Mouse (Mus musculus) myocyte (in vitro differentiated cells): ENCODE results near the gene Zfp422. TPM values are rescaled to one million over a fixed set of nuclear protein-coding genes. Genes with fewer than 3 reads are reported as not detected.
"Not testable (repeated sequence)": the region's sequence is repeated elsewhere in the genome, so short reads cannot be mapped to it uniquely, and the experiment has no call there.

Experiments used
- H3K27me3 ChIP-seq: one replicate; pipeline ENCODE4 v1.6.1; 2011; ENCODE audit not compliant: control insufficient read depth, insufficient read depth, insufficient read length
- H3K36me3 ChIP-seq: one replicate; pipeline ENCODE4 v1.6.1; 2011; ENCODE audit not compliant: control insufficient read depth, insufficient read depth
- H3K4me2 ChIP-seq: one replicate; pipeline ENCODE4 v1.6.1; 2011; ENCODE audit warnings: low read depth, control low read depth
- H3K4me3 ChIP-seq: one replicate; pipeline ENCODE4 v1.5.1; 2011; ENCODE audit warnings: mild to moderate bottlenecking, control low read depth, moderate library complexity
- H3K79me2 ChIP-seq: one replicate; pipeline ENCODE4 v1.6.1; 2011; ENCODE audit not compliant: control insufficient read depth, insufficient read depth
- H3ac ChIP-seq: one replicate; pipeline ENCODE4 v1.6.1; 2011; ENCODE audit not compliant: control insufficient read depth, insufficient read length
- CEBPB ChIP-seq: IDR thresholded peaks from 2 replicates; pipeline ENCODE4 v1.6.1; 2011; ENCODE audit warnings: mild to moderate bottlenecking, moderate library complexity; ENCODE audit not compliant: poor library complexity, insufficient read depth, severe bottlenecking
- E2F4 ChIP-seq: IDR thresholded peaks from one replicate; pipeline ENCODE4 v1.6.1; 2011; ENCODE audit warnings: mild to moderate bottlenecking, control low read depth, moderate library complexity; ENCODE audit not compliant: insufficient read depth
- MAX ChIP-seq: IDR thresholded peaks from one replicate; pipeline ENCODE4 v1.6.1; 2011; ENCODE audit warnings: low read depth, mild to moderate bottlenecking, control low read depth
- MYOD1 ChIP-seq, 3 experiments: IDR thresholded peaks; one replicate each; pipeline ENCODE4 v1.6.1; 2011; ENCODE audit warnings: control low read depth in 2 of 3, low read depth in 2 of 3, mild to moderate bottlenecking in 2 of 3, moderate library complexity in 1 of 3; ENCODE audit not compliant: insufficient read length in 2 of 3, control insufficient read depth in 1 of 3
- MYOG ChIP-seq, 3 experiments: IDR thresholded peaks; one replicate each; pipeline ENCODE4 v1.6.1; 2011; ENCODE audit warnings: control low read depth in 2 of 3, low read depth in 2 of 3, mild to moderate bottlenecking in 2 of 3; ENCODE audit not compliant: insufficient read length in 2 of 3, control insufficient read depth in 1 of 3, insufficient read depth in 1 of 3
- POLR2A ChIP-seq: IDR thresholded peaks from one replicate; pipeline ENCODE4 v1.6.1; 2011; ENCODE audit warnings: low read depth, mild to moderate bottlenecking, control low read depth, moderate library complexity; ENCODE audit not compliant: insufficient read length
- POLR2AphosphoS2 ChIP-seq: IDR thresholded peaks from one replicate; pipeline ENCODE4 v1.6.1; 2011; ENCODE audit warnings: low read depth, control low read depth; ENCODE audit not compliant: insufficient read length
- REST ChIP-seq: IDR thresholded peaks from one replicate; pipeline ENCODE4 v1.6.1; 2011; ENCODE audit warnings: mild to moderate bottlenecking, control low read depth, moderate library complexity; ENCODE audit not compliant: insufficient read depth, insufficient read length
- SRF ChIP-seq: IDR thresholded peaks from one replicate; pipeline ENCODE4 v1.6.1; 2011; ENCODE audit warnings: low read depth; ENCODE audit not compliant: control insufficient read depth, insufficient read length
- TCF12 ChIP-seq: IDR thresholded peaks from one replicate; pipeline ENCODE4 v1.6.1; 2011; ENCODE audit warnings: mild to moderate bottlenecking, control low read depth; ENCODE audit not compliant: poor library complexity, insufficient read depth, severe bottlenecking
- TCF3 ChIP-seq: IDR thresholded peaks from one replicate; pipeline ENCODE4 v1.6.1; 2011; ENCODE audit warnings: low read depth, control low read depth; ENCODE audit not compliant: insufficient read length
- USF1 ChIP-seq: IDR thresholded peaks from one replicate; pipeline ENCODE4 v1.6.1; 2011; ENCODE audit warnings: low read depth, mild to moderate bottlenecking, control low read depth, moderate library complexity
- polyA plus RNA-seq: library from polyadenylated mRNA; unstranded; fragments of >200 nt; fragmentation: generic; extraction: Trizol; gene quantifications from one replicate; pipeline ENCODE4 v1.2.1, GENCODE M21; 2012; ENCODE audit warnings: missing spikeins

Gene Zfp422
- polyA plus RNA-seq, 1 experiment: 5.2 TPM

GRCm38 (mm10) chr6:116629766-116630165 is 967 bp upstream of the Zfp422 start:
- Histone ChIP-seq H3ac (no peak overlapping the region), H3K4me3 (no peak overlapping the region), H3K4me2 (no peak overlapping the region), H3K79me2 (peaks cover 8% of the 10 kb centered on the region), H3K27me3 (no peaks in the 10 kb centered on the region), H3K36me3 (no peaks in the 10 kb centered on the region)
- no peak for TF ChIP-seq E2F4
- TF ChIP-seq MAX: no peak
- no peak for TF ChIP-seq TCF3
- TF ChIP-seq SRF: no peak
- no peak for TF ChIP-seq POLR2A
- TF ChIP-seq MYOD1 (IDR thresholded peaks at IDR 0.05; ENCODE audit: control insufficient read depth in 1 of 3, insufficient read length in 2 of 3, low read depth in 2 of 3): no peak

GRCm38 (mm10) chr6:116628095-116628494 is 704 bp downstream of the Zfp422 start:
- no peaks in the 10 kb centered on the region for H3K27me3 ChIP-seq
- peak overlapping the region; percentile 30 for H3K4me3 ChIP-seq
- no peaks in the 10 kb centered on the region for H3K36me3 ChIP-seq
- TF ChIP-seq MAX (no peak), E2F4 (no peak), SRF (no peak), USF1 (no peak), TCF12 (no peak), MYOG (IDR thresholded peaks at IDR 0.05; ENCODE audit: control insufficient read depth in 1 of 3, insufficient read depth in 1 of 3, insufficient read length in 2 of 3, low read depth in 2 of 3) (no peak), CEBPB (no peak)
- H3K79me2 ChIP-seq: peaks cover 8% of the 10 kb centered on the region
- H3K4me2 ChIP-seq: peak overlapping the region; percentile 70
- peak overlapping the region; percentile 82 for H3ac ChIP-seq

DNA sequence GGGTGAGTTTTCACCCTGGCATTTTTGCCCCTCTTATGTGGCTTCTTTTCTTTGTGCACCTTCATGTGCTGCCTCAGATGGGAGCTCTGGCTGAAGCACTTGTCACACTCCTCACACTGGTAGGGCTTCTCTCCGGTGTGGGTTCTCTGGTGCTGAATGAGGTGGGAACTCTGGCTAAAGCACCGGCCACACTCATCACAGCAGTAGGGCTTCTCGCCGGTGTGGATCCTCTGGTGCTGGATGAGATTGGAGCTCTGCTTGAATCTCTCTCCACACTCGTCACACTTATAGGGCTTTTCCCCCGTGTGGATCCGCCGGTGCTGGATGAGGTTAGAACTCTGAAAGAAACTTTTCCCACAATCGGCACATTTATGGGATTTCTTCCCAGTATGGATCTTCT is 2.4 kb downstream of the Zfp422 start:
- H3K4me3 ChIP-seq, H3K27me3 ChIP-seq, H3ac ChIP-seq, H3K4me2 ChIP-seq, H3K36me3 ChIP-seq, H3K79me2 ChIP-seq: not testable (repeated sequence)

- Histone ChIP-seq H3K4me2 (no peak overlapping the region), H3ac (no peak overlapping the region), H3K79me2 (no peaks in the 10 kb centered on the region), H3K4me3 (no peak overlapping the region), H3K36me3 (no peaks in the 10 kb centered on the region), H3K27me3 (no peaks in the 10 kb centered on the region)
- no peak for TF ChIP-seq CEBPB
- no peak for TF ChIP-seq MYOG (IDR thresholded peaks at IDR 0.05; ENCODE audit: control insufficient read depth in 1 of 3, insufficient read depth in 1 of 3, insufficient read length in 2 of 3, low read depth in 2 of 3)
- peak in 1 of 3 experiments; percentile 28 for TF ChIP-seq MYOD1 (IDR thresholded peaks at IDR 0.05; ENCODE audit: control insufficient read depth in 1 of 3, insufficient read length in 2 of 3, low read depth in 2 of 3)
- TF ChIP-seq MAX: no peak
- no peak for TF ChIP-seq TCF12
- TF ChIP-seq POLR2A: peak; percentile 15
- TF ChIP-seq REST: no peak
- TF ChIP-seq USF1: no peak
These were observed 7.3 kb downstream of the Zfp422 start for GRCm38 (mm10) chr6:116621318-116622023.

- no peak overlapping the region for H3K4me2 ChIP-seq
- no peaks in the 10 kb centered on the region for H3K27me3 ChIP-seq
- no peak for TF ChIP-seq CEBPB
- no peak for TF ChIP-seq SRF
- TF ChIP-seq E2F4: no peak
- TF ChIP-seq MAX: no peak
- no peak for TF ChIP-seq USF1
- no peak for TF ChIP-seq MYOG (IDR thresholded peaks at IDR 0.05; ENCODE audit: control insufficient read depth in 1 of 3, insufficient read depth in 1 of 3, insufficient read length in 2 of 3, low read depth in 2 of 3)
- TF ChIP-seq POLR2A: no peak
- no peak for TF ChIP-seq TCF3
- TF ChIP-seq POLR2AphosphoS2: no peak
- no peak for TF ChIP-seq REST
- TF ChIP-seq TCF12: no peak
- no peak for TF ChIP-seq MYOD1 (IDR thresholded peaks at IDR 0.05; ENCODE audit: control insufficient read depth in 1 of 3, insufficient read length in 2 of 3, low read depth in 2 of 3)
- no peak overlapping the region for H3ac ChIP-seq
- no peaks in the 10 kb centered on the region for H3K36me3 ChIP-seq
- no peak overlapping the region for H3K4me3 ChIP-seq
- H3K79me2 ChIP-seq: no peaks in the 10 kb centered on the region
These were observed 10.7 kb downstream of the Zfp422 start for GRCm38 (mm10) chr6:116618073-116618472.
